Mouse (Mus musculus) adrenal gland, postnatal 25 days (tissue): ENCODE results near the gene Rprd2. TPM values are rescaled to one million over a fixed set of nuclear protein-coding genes. Genes with fewer than 3 reads are reported as not detected.

ENCODE experiments used
- DNase-seq: peaks from one replicate; pipeline ENCODE4 v3.0.0; 2021; ENCODE audit warnings: mixed read lengths
- microRNA-seq, 2 experiments: library from miRNA; unstranded; fragments of <30 nt; microRNA quantifications; one replicate each; pipeline ENCODE4 v1.2.0; 2021
- total RNA-seq: library from RNA; stranded (reverse); gene quantifications from 2 replicates; pipeline ENCODE4 v1.2.3, GENCODE M21; 2021

Gene Rprd2
- total RNA-seq, 1 experiment from 2014 or later = 54.9 TPM

DNA sequence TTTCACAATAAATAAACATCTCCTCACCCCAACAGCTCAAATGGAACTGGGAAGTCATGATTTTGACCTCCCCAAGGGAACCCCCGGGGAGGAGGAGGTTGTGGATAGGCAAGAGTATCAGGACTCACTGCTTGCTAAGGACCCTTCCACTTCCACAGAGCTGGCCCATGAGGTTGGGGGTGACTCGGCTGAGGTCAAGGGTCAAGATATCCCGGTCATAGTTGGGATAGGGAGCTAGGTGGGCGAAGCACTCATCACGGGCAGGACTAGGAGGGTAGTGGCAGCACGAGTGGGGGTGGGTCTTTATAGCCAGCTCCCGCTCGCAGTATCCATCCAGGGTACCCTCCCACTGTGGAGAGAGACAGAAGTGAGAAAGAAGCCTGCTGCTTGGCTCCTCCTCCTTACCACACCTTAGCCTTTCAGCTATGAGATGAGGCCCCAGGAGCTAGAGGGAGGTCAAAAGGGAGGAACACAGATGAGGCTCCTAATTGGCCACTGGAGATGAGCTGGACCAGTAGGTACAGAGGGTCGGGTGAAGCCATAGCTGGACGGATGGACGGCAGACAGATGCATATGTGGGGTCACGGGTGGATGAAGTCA is 83.5 kb downstream of the Rprd2 start:
- DNase-seq = no peak

DNA sequence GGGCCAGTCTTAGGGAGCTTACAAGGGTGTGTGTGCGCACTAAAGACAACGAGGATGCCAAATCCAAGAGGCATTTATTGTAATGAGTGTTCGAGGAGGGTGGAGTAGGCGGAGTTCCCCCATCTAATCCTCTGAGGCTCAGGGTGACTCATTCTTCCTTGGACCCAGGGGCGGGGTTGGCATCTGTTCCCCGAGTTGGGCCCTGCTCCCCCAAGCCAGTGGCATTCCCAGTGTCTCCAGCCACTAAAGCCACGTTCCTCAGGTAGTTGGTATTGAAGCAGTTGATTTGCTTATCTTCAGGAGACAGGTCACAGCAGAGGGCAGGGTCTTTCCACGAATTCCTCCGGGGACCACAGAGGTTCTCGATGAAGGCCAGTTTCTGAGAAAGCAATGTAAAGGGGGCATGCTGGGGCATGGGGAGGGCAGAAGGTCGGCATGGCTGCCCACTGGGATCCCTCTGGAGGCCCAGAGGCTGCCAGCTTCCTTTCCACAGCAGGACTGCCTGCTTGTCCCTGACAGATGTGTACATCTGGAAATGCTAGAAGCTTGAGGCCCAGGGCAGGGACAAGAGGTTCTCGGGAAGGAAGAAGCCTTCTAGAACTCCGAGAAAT is 84.5 kb downstream of the Rprd2 start:
- peak; percentile 67 for DNase-seq

DNA sequence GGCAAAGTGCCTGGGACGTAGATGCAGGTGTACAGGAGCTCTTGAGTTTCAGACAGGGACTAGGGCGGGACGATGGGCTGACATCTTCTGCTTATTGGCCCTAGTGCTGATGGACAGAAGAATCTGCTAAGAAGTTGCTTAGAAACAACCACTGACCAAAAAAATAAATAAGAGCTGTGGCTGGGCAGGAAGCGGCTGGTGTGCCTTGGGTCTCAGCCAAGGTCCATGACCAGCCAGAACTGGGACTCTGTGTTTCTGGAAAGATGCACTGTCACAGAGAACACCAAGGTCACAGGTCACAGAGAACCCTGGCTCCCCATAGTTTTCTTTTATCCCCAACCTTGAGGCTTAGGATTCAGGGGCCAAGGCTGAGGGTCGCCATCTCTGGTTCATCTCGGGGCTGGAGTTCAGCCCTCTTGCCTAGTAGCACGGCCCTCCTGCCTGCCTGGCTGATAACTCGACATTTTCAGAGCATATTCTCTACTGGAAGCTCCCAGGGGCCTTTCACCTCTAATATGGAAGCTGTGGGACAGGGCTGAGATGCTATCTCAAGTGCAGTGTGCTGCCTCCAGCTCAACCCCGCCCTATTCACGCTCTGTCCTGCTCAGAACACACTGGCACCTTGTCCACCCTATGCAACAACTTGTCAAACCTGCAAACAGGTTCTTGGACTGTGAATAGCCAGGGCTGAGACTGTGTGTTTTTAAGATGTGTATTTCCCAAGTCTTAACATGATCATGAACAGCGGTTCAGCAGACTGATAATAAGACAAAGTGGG is 85.7 kb downstream of the Rprd2 start:
- peak; percentile 64 for DNase-seq

DNA sequence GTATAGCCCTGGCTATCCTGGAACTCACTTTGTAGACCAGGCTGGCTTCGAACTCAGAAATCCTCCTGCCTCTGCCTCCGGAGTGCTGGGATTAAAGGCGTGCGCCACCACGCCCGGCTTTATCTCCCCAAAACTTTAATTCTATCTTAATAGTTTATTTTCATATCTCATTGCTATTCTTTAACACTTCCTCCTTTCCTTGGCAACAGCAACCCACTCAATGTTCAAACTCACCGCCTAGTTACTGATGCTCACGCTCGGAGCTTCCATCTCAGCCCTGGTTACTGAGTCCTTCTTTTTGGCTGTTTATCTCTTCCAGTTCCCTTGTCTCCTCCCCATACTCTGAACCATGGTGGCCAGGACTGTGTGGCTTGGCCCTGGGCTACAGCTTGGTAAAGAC is 86.4 kb downstream of the Rprd2 start:
- no peak for DNase-seq

DNA sequence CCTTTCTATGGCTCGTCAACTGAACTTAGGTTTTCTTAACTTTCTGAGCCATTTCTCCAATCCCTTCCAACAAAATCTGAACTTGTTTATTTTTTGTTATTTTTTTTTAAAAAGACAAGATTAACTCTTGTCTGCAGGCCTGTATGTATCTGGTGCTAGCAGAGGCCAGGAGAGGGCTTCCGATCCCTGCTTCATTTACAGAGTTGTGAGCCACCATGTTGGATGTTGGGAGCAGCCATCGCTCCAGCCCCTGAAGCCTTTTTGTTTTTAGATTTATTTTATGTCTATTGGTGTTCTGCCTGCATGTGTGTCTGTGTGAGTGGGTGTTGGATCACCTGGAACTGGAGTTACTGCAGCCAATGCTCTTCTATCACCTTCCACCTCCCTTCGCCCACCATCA is 86.9 kb downstream of the Rprd2 start:
- DNase-seq = no peak

DNA sequence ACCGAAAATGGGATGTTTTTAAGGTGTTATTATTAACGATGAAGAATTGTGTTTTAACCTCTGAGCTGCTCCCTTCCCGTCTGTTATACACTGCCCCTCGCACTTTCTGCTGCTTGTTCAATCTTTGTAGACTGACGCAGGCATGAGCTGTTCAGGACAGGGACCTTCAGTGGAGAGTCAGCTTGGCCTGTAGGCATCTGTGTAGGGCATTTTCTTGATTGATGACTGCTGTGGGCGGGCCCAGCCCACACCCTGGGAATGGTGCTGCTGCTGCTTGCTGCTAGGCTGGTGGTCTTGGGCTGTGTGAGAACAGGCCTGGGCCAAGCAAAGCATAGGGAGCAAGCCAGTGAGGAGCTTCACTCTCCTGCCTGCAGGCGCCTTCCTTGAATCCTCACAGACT is 88.2 kb downstream of the Rprd2 start:
- DNase-seq = no peak

DNA sequence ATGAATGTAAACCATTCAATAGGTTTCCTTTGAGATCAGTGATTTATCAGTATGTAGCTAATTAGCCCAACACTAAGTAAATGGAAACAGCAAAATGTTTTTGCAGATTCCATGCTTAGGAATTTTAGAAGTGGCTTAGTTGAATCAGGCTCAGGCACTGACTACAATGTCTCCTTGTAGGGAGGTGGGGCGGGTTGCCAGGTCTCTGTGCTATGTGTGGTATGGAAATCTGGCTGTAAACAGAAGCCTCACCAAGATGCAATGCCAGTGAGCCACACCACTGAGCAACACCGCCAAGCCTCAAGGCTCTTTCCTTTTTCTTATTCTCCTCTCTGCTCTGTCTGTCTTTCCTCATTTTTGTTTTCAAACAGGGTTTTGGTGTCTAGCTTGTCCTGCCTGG is 89.8 kb downstream of the Rprd2 start:
- DNase-seq = no peak

DNA sequence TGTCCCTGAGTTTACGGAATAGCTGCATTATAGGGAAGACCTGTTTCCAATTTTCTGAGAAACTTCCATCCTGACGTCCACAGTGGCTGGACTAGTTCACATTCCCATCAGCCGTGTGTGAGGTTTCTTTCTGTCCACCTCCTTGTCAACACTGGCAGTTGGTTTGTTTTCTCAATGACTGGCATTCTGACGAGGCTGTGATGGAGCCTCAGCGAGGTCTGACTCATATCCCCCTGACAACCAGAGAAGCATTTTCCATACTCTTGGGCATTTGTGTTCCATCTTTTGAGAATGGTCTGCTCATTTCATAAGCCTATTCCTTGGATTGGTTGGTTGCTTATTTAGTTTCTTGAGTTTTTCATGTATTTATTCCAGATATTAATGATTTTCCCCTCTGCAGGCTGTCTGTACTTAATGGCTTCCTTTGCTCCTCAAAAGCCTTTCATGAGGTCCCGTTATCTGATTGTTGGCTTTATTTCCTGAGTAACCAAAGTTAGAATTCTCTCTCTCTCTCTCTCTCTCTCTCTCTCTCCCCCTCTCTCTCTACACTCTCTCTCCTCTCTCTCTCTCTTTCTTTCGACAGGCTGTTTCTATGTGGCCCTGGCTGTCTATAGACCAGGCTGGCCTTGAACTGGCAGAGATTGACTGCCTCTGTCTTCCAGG is 91.8 kb downstream of the Rprd2 start:
- no peak for DNase-seq

DNA sequence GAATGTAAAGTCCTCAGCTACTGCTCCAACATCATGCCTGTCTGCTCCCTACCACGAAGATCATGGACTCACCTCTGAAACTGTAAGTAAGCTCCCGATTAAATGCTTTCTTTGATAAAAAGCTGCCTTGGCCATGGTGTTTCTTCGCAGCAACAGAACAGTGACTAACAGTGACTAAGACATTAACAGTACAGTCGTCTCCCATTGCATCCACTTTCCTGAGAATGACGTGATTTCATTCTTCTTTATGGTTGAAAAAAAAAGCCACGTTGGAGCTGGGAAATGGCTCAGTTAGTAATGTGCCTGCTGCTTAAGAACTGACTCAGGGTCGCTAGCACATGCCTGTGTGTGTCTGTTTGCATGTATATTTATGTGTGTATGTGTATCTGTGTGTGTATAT is 92.8 kb downstream of the Rprd2 start:
- DNase-seq = no peak

DNA sequence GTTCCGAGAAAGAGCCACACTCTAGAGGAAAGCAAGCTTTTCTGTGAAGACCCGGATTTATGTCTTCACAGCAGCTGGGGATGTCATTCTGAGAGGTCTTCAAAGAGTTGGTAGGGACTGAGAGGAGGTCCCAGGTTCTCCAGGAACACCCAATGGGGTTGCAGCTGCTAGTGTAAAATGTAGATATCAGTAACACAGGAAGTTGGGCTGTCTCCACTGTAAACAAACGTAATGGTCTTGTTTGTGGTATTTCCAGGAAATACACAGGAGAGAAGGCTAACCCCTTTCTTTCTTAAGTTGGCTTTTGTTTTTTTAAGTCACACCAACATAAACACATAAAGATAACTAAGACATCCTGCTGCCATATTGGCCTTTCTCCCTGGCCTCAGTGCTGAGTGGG is 96.3 kb downstream of the Rprd2 start:
- DNase-seq = no peak

DNA sequence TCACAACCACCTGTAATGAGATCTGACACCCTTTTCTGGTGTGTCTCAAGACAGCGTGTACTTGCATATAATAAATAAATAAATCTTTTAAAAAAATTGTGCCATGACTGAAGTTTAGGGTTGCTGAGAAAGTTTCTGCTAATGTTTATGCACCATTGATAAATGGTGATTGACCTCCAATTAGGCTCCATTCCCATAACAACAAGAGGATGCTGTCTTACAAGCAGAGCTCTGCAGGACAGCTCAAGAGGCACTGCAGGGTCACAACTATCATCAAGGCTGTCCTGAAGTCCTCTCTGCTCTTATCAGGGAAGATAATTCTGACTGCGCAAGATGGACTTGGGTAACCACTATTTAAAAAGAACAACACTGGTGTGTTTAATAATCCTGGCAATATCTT is 100.5 kb downstream of the Rprd2 start:
- no peak for DNase-seq

DNA sequence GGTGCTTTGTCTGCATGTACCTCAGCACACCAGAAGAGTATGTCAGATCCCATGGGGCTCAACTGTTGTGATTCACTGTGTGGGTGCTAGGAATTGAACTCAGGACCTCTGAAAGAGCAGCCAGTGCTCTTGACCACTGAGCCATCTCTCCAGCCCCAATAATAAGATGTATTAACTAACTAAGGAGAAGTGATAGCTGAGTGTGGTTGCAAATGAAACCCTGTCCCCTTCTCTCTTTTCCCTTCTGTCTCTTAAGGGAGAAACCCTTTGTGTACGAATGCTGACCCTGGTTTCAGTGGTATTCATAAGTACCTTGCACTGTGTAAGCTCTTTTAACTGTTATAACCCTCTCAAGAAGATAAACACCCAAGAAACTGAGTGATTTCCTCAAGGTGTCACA is 102.6 kb downstream of the Rprd2 start:
- no peak for DNase-seq

Small RNA genes within 50 kb of the gene (microRNA-seq; reads per million reads assigned to microRNA genes)
- gene Mir7014 = 0 reads per million in 2 experiments

Other genes with a start within 250 kb of the Rprd2 start
- 38.2 and 49.1 TPM in 2 replicates for gene Golph3l, start 229.9 kb downstream of the Rprd2 start, total RNA-seq
- gene Ensa, start 193.9 kb downstream of the Rprd2 start, total RNA-seq = 86.4 and 93.1 TPM in 2 replicates
- gene Mcl1, start 160.1 kb downstream of the Rprd2 start, total RNA-seq = 165 and 167 TPM in 2 replicates
- gene Adamtsl4, start 130.9 kb downstream of the Rprd2 start, total RNA-seq = 5.6 and 6.1 TPM in 2 replicates
- gene Ecm1, start 79.3 kb downstream of the Rprd2 start, total RNA-seq = 306 and 318 TPM in 2 replicates
- gene Tars2, start 58.7 kb downstream of the Rprd2 start, total RNA-seq = 54.5 and 58.8 TPM in 2 replicates
- gene Prpf3, start 37.0 kb upstream of the Rprd2 start, total RNA-seq = 32.3 and 32.7 TPM in 2 replicates
- gene Mrps21, start 52.7 kb upstream of the Rprd2 start, total RNA-seq = 272 and 279 TPM in 2 replicates
- gene Ciart, start 63.4 kb upstream of the Rprd2 start, total RNA-seq = 7.9 and 8.3 TPM in 2 replicates
- gene BC028528, start 73.1 kb upstream of the Rprd2 start, total RNA-seq = 9.3 and 10.3 TPM in 2 replicates
- 93.3 and 145 TPM in 2 replicates for gene Aph1a, start 75.1 kb upstream of the Rprd2 start, total RNA-seq
- gene Car14, start 85.8 kb upstream of the Rprd2 start, total RNA-seq = 2.7 and 5.7 TPM in 2 replicates
- gene Anp32e, start 110.4 kb upstream of the Rprd2 start, total RNA-seq = 77.8 and 94.0 TPM in 2 replicates
- gene Plekho1, start 177.1 kb upstream of the Rprd2 start, total RNA-seq = 18.6 and 25.1 TPM in 2 replicates
- gene Vps45, start 239.6 kb upstream of the Rprd2 start, total RNA-seq = 39.0 and 41.2 TPM in 2 replicates